Mouse (Mus musculus): ENCODE data around the gene Mrpl20.

- peak; percentile 95 for TF ChIP-seq TCF12 (IDR thresholded peaks at IDR 0.05; ENCODE audit: low read depth, low read length)
- TF ChIP-seq NRF1 (IDR thresholded peaks at IDR 0.05; ENCODE audit: insufficient read depth, low read depth, low read length, poor library complexity, severe bottlenecking): 0 out of 2 replicates have a peak, but pooled peaks have one; percentile 0
- peak; percentile 39; the same call in 1 of the 2 replicates for TF ChIP-seq POLR2AphosphoS2 (IDR thresholded peaks at IDR 0.05; ENCODE audit: low read length)
- TF ChIP-seq MYB (IDR thresholded peaks at IDR 0.05; ENCODE audit: low read depth, low read length): no peak
- TF ChIP-seq MAFK (IDR thresholded peaks at IDR 0.05; ENCODE audit: borderline replicate concordance, low read depth, low read length): peak; percentile 70; the same call in 1 of the 2 replicates
- no peak for TF ChIP-seq CTCF (IDR thresholded peaks at IDR 0.05 in 2 of 3, conservative IDR thresholded peaks at IDR 0.05 in 1 of 3; ENCODE audit: control insufficient read depth in 1 of 3, insufficient read depth in 1 of 3, low read depth in 2 of 3, low read length in 3 of 3, poor library complexity in 1 of 3, severe bottlenecking in 1 of 3)
- peak; percentile 46; the same call in 1 of the 2 replicates for TF ChIP-seq HCFC1 (IDR thresholded peaks at IDR 0.05; ENCODE audit: low read depth, low read length)
- no peak for TF ChIP-seq MXI1 (IDR thresholded peaks at IDR 0.05; ENCODE audit: low read depth, low read length)
- TF ChIP-seq TBP (IDR thresholded peaks at IDR 0.05; ENCODE audit: low read depth, low read length): no peak
- TF ChIP-seq KAT2A (conservative IDR thresholded peaks at IDR 0.05; ENCODE audit: low read depth, low read length): no peak; the same call in 1 of the 2 replicates
- TF ChIP-seq POLR2A (IDR thresholded peaks at IDR 0.05; ENCODE audit: control insufficient read depth in 1 of 2, insufficient read depth in 1 of 2, low read depth in 1 of 2, low read length in 2 of 2, poor library complexity in 1 of 2): no peak
- TF ChIP-seq GABPA (IDR thresholded peaks at IDR 0.05; ENCODE audit: low read depth, low read length): no peak
Measured at GRCm38 (mm10) chr4:155788300-155788699, 14.4 kb upstream of the Mrpl20 start.

Measured in MEL (cell line).